Mouse (Mus musculus): ENCODE measurements around the gene Zer1. TPM values are rescaled to one million over a fixed set of nuclear protein-coding genes. Genes with fewer than 3 reads are reported as not detected.

Gene Zer1
- polyA plus RNA-seq, 1 experiment from 2014 or later, result 11.6 TPM

GRCm38 (mm10) chr2:30122766-30123165, 1.6 kb downstream of the Zer1 start:
- ATAC-seq (ENCODE audit: insufficient number of reproducible peaks, insufficient read depth, low FRiP score, low TSS enrichment), result no peak
- Histone ChIP-seq H3K4me2 (replicated peaks) (0 out of 2 replicates have a peak overlapping the region, but pooled peaks have one; percentile 89), H3K36me3 (0 out of 2 replicates have a peak, but pooled peaks cover 8% of the 10 kb centered on the region), H3K27ac (no peak overlapping the region), H3K27me3 (no peaks in the 10 kb centered on the region), H3K4me3 (no peak overlapping the region), H3K9me3 (no peaks in the 10 kb centered on the region), H3K4me1 (peaks cover 20% of the 10 kb centered on the region), H3K9ac (no peak overlapping the region)
- 81% methylated on average over 5 of the region's 5 CpGs for WGBS

- Histone ChIP-seq H3K4me3 (no peak overlapping the region), H3K27me3 (no peaks in the 10 kb centered on the region), H3K4me2 (replicated peaks) (no peak overlapping the region), H3K36me3 (0 out of 2 replicates have a peak, but pooled peaks cover 8% of the 10 kb centered on the region), H3K4me1 (peaks cover 18% of the 10 kb centered on the region), H3K27ac (no peak overlapping the region), H3K9me3 (no peaks in the 10 kb centered on the region), H3K9ac (no peak overlapping the region)
- WGBS, result 81% methylated on average over 4 of the region's 4 CpGs
- no peak for ATAC-seq (ENCODE audit: insufficient number of reproducible peaks, insufficient read depth, low FRiP score, low TSS enrichment)
Observed at GRCm38 (mm10) chr2:30120269-30120668, 4.1 kb downstream of the Zer1 start.

DNA sequence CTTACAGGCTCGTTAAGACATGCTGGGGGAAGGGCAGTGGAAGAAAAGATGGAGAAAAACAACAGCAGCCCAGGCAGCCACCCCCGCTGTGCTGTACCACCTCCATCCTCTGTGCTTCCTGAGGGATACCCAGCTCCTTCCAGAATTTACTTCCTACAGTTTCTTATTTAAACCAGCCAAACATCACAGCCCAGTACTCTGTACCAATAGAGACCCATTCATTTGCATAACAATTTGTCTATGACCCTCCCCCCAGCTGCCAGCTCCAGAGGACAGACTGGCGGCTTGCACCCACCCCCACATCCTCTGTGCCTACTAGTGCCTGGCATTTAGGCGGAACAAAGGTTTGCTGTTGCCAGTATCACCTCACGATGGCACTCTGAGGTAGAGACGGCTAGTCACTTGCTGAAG, 4.7 kb downstream of the Zer1 start:
- no peak overlapping the region for H3K4me2 ChIP-seq (replicated peaks)
- H3K4me3 ChIP-seq, result no peak overlapping the region
- 27% methylated on average over 6 of the region's 6 CpGs for WGBS
- 0 out of 2 replicates have a peak, but pooled peaks cover 11% of the 10 kb centered on the region for H3K36me3 ChIP-seq
- H3K4me1 ChIP-seq, result peaks cover 15% of the 10 kb centered on the region
- H3K27me3 ChIP-seq, result no peaks in the 10 kb centered on the region
- no peak overlapping the region for H3K9ac ChIP-seq
- ATAC-seq (ENCODE audit: insufficient number of reproducible peaks, insufficient read depth, low FRiP score, low TSS enrichment), result no peak
- H3K27ac ChIP-seq, result no peak overlapping the region
- no peaks in the 10 kb centered on the region for H3K9me3 ChIP-seq

DNA sequence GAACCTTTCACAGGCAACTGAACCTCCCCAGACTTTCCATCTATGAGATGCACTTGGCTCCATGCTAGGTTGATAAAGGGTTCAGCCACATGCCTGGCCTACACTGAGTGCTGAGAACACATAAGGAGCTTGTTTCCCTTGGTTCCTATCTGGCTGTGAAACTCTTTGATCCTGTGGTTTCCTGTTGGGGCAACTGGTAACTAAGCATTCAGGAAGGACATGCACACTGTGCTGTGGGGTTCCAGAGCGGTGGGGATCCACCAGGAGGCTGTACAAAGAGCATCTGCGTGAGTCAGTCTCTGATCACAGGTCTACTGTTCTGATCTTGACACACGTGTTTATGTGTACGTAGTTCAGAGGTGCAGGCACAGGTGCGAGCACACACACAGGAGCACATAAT, 11.8 kb downstream of the Zer1 start:
- WGBS, result 91% methylated on average over 5 of the region's 5 CpGs
- Histone ChIP-seq H3K36me3 (peaks cover 55% of the 10 kb centered on the region), H3K9ac (no peak overlapping the region), H3K27ac (no peak overlapping the region), H3K4me2 (replicated peaks) (no peak overlapping the region), H3K4me1 (no peaks in the 10 kb centered on the region), H3K27me3 (no peaks in the 10 kb centered on the region), H3K4me3 (no peak overlapping the region), H3K9me3 (no peaks in the 10 kb centered on the region)
- no peak for ATAC-seq (ENCODE audit: insufficient number of reproducible peaks, insufficient read depth, low FRiP score, low TSS enrichment)

- no peaks in the 10 kb centered on the region for H3K27me3 ChIP-seq
- H3K4me1 ChIP-seq, result no peaks in the 10 kb centered on the region
- no peak overlapping the region for H3K4me2 ChIP-seq (replicated peaks)
- no peaks in the 10 kb centered on the region for H3K9me3 ChIP-seq
- ATAC-seq (ENCODE audit: insufficient number of reproducible peaks, insufficient read depth, low FRiP score, low TSS enrichment), result no peak
- no peak overlapping the region for H3K27ac ChIP-seq
- no peak overlapping the region for H3K9ac ChIP-seq
- H3K36me3 ChIP-seq, result peaks cover 64% of the 10 kb centered on the region
- no peak overlapping the region for H3K4me3 ChIP-seq
- WGBS, result 94% methylated on average over 2 of the region's 2 CpGs
Observed at GRCm38 (mm10) chr2:30111500-30111899, 12.9 kb downstream of the Zer1 start.

DNA sequence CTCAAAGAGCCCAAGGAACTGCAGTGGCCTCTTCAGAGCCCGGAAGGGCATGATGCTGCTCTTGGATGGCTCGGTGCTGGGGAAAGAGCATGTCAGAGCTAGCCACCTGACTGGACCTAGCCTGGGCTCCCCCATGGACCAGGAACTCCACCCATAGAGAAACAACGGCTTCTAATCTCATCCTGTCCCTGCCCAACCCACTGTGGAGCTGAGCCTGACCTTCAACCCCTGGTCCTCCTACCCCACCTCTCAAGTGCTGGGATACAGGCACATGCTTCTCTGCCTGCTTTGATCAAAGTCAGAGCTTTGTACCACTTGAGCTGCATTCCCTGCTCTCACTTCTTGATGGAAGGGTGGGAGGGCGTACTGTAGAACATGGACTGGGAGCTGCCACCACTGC, 16.1 kb downstream of the Zer1 start:
- H3K4me2 ChIP-seq (replicated peaks), result no peak overlapping the region
- no peaks in the 10 kb centered on the region for H3K9me3 ChIP-seq
- peaks cover 78% of the 10 kb centered on the region for H3K36me3 ChIP-seq
- H3K4me1 ChIP-seq, result no peaks in the 10 kb centered on the region
- no peaks in the 10 kb centered on the region for H3K27me3 ChIP-seq
- no peak overlapping the region for H3K4me3 ChIP-seq
- ATAC-seq (ENCODE audit: insufficient number of reproducible peaks, insufficient read depth, low FRiP score, low TSS enrichment), result no peak
- no peak overlapping the region for H3K9ac ChIP-seq
- no peak overlapping the region for H3K27ac ChIP-seq
- WGBS, result 92% methylated on average over 4 of the region's 4 CpGs

- Histone ChIP-seq H3K27me3 (no peaks in the 10 kb centered on the region), H3K4me3 (no peak overlapping the region), H3K36me3 (peaks cover 78% of the 10 kb centered on the region), H3K9ac (no peak overlapping the region), H3K4me1 (no peaks in the 10 kb centered on the region), H3K27ac (no peak overlapping the region), H3K9me3 (no peaks in the 10 kb centered on the region), H3K4me2 (replicated peaks) (no peak overlapping the region)
- no peak for ATAC-seq (ENCODE audit: insufficient number of reproducible peaks, insufficient read depth, low FRiP score, low TSS enrichment)
- 92% methylated on average over 5 of the region's 5 CpGs for WGBS
Observed at GRCm38 (mm10) chr2:30107646-30108045, 16.7 kb downstream of the Zer1 start.

DNA sequence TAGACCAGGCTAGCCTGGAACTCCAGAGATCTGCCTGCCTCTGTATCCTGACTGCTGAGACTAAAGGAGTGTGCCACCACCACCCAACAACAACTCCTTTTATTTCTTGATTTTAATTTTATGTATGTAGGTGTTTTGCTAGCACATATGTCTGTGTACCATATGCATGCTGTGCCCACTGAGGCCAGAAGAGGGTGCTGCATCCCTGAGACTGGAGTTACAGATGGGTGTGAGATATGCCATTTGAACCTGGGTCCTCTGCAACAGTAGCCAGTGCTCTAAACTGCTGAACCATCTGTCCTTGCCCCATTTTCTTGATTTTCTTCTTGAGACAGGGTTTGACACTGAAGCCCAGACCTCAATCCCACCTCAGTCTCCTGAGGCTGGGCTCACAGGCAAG, 18.0 kb downstream of the Zer1 start:
- H3K4me2 ChIP-seq (replicated peaks), result no peak overlapping the region
- H3K9me3 ChIP-seq, result no peaks in the 10 kb centered on the region
- H3K4me1 ChIP-seq, result no peaks in the 10 kb centered on the region
- no peak overlapping the region for H3K4me3 ChIP-seq
- H3K27ac ChIP-seq, result no peak overlapping the region
- no peak overlapping the region for H3K9ac ChIP-seq
- no peak for ATAC-seq (ENCODE audit: insufficient number of reproducible peaks, insufficient read depth, low FRiP score, low TSS enrichment)
- no peaks in the 10 kb centered on the region for H3K27me3 ChIP-seq
- peaks cover 83% of the 10 kb centered on the region for H3K36me3 ChIP-seq

DNA sequence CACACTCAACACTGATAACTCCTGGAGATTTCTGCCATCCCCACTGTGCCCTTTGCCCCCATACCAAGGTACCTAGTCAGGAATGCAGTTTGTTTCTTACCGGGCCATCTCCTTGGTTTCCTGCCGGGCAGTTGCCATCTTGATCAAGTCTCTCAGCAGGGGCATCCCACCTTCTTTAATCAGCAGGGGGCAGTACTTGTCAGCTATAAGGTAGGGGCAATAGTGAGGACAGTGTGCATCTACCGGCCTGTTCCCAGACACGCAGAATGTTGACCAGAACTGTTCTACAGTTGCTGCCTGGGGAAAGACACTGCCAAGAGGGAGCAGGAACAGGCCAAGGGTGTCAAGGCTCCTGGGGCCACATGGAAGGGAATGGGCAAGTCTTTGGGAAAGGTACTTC, 24.2 kb downstream of the Zer1 start:
- ATAC-seq (ENCODE audit: insufficient number of reproducible peaks, insufficient read depth, low FRiP score, low TSS enrichment), result no peak
- Histone ChIP-seq H3K27ac (no peak overlapping the region), H3K36me3 (peaks cover 65% of the 10 kb centered on the region), H3K4me3 (no peak overlapping the region), H3K9ac (no peak overlapping the region), H3K4me1 (no peaks in the 10 kb centered on the region), H3K9me3 (no peaks in the 10 kb centered on the region), H3K4me2 (replicated peaks) (no peak overlapping the region), H3K27me3 (no peaks in the 10 kb centered on the region)
- 74% methylated on average over 4 of the region's 4 CpGs for WGBS

- peaks cover 18% of the 10 kb centered on the region; the same call in 1 of the 2 replicates for H3K4me1 ChIP-seq
- ATAC-seq (ENCODE audit: insufficient number of reproducible peaks, insufficient read depth, low FRiP score, low TSS enrichment), result no peak
- H3K9ac ChIP-seq, result no peak overlapping the region
- WGBS, result 76% methylated on average over 2 of the region's 2 CpGs
- H3K27ac ChIP-seq, result no peak overlapping the region
- no peak overlapping the region for H3K4me3 ChIP-seq
- H3K36me3 ChIP-seq, result peaks cover 40% of the 10 kb centered on the region
- no peak overlapping the region for H3K4me2 ChIP-seq (replicated peaks)
- no peaks in the 10 kb centered on the region for H3K27me3 ChIP-seq
- H3K9me3 ChIP-seq, result no peaks in the 10 kb centered on the region
Observed at GRCm38 (mm10) chr2:30095882-30096527, 28.4 kb downstream of the Zer1 start.

GRCm38 (mm10) chr2:30094208-30094588, 30.2 kb downstream of the Zer1 start:
- Histone ChIP-seq H3K27ac (peak overlapping the region; percentile 57), H3K9me3 (no peaks in the 10 kb centered on the region), H3K4me3 (peak overlapping the region; percentile 59), H3K4me2 (replicated peaks) (peak overlapping the region; percentile 72), H3K4me1 (peaks cover 18% of the 10 kb centered on the region; the same call in 1 of the 2 replicates), H3K9ac (peak overlapping the region; percentile 61), H3K36me3 (peaks cover 36% of the 10 kb centered on the region), H3K27me3 (no peaks in the 10 kb centered on the region)
- 4% methylated on average over 13 of the region's 13 CpGs for WGBS
- ATAC-seq (ENCODE audit: insufficient number of reproducible peaks, insufficient read depth, low FRiP score, low TSS enrichment), result no peak

DNA sequence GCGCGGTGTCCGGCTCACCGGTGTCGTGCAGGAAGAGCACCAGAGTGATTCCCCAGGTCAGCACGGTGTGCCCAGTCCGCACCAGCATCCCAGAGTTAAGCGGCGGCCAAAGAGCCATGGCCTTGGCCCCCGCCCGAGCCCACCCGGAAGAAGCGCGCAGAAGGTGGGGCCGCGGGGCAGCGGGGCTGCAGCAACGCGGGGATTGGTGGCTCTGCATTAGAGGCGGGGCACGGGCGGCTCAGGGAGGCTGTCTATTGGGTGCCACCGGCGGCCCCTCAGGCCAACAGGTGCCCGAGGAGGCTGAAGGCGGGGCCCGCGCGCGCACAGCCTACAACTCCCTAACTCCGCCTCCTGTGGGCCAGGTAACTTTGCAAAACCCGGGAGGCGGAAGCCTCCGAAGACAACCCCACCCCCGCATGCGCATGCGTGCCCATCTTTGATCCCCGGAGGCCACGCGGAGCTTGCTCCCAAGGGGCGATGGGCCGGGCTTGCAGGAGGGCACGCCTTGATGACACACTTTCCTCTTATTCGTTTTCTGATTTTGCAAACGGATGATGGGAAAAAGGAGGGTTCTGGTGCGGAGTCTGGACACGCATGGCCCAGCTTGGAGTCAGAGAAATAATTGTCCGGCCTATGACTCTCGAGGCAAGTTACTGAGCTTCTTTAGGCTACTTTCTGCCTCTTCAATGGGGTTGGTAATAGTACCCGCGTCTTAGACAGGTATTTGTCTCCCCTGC, 30.7 kb downstream of the Zer1 start, which contains the start of gene Zdhhc12:
Gene Zdhhc12, minus strand, starts transcription at position 178 of the 737 bp plus-strand sequence.
- peak; percentile 91 for ATAC-seq (ENCODE audit: insufficient number of reproducible peaks, insufficient read depth, low FRiP score, low TSS enrichment)
- WGBS, result under 1% methylated on average over 51 of the region's 51 CpGs
- Histone ChIP-seq H3K9ac (peak within 1 kb of the TSS; percentile 61), H3K4me1 (peaks cover 18% of the 10 kb centered on the region; the same call in 1 of the 2 replicates), H3K36me3 (peaks cover 36% of the 10 kb centered on the region), H3K27me3 (no peaks in the 10 kb centered on the region), H3K4me2 (replicated peaks) (peak within 1 kb of the TSS; percentile 72), H3K27ac (peak within 1 kb of the TSS; percentile 57), H3K9me3 (no peaks in the 10 kb centered on the region), H3K4me3 (peak within 1 kb of the TSS; percentile 59)

All from embryonic facial prominence, embryonic 12.5 days (tissue).